Mouse (Mus musculus): ENCODE data around the gene Syn3.

- no peak for TF ChIP-seq CTCF (IDR thresholded peaks at IDR 0.05; ENCODE audit: borderline replicate concordance, extremely low read depth, insufficient read depth, insufficient read length)
- no peak for TF ChIP-seq POLR2A (IDR thresholded peaks at IDR 0.05; ENCODE audit: borderline replicate concordance, extremely low read depth, insufficient read depth, insufficient read length, poor library complexity, severe bottlenecking)
These were observed 249.4 kb downstream of the Syn3 start for GRCm38 (mm10) chr10:86249283-86249682.
